Mouse (Mus musculus) urinary bladder, postnatal 10 days (tissue): ENCODE data around the gene Olfr1033.
"Not testable (repeated sequence)": the region's sequence is repeated elsewhere in the genome, so short reads cannot be mapped to it uniquely, and the experiment has no call there.

Experiments
- DNase-seq: peaks from one replicate; pipeline ENCODE4 v3.0.0; 2022; ENCODE audit warnings: low spot score

Gene Olfr1033

GRCm38 (mm10) chr2:86020406-86020805 lies at the start of gene Olfr1033:
Gene Olfr1033, plus strand, starts transcription at chr2:86020633.
- not testable (repeated sequence) for DNase-seq

DNA sequence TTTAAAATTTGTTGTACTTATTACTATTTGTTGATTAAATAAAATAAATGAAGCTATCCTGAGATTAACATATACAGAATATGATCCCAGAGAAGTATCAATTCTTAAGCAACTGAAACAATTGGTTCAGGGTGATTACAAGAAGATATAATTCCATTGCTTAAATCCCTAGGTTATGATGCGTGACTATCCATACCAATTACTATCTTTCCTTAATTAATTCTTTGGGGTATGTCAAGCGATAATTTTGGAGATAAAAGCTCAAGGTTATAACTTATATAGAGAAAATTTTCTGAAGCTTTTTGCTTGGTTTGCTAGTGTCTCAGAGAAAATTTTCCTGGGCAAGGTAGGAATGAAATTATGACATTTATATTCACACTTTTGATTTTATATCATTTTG lies 46.8 kb upstream of the Olfr1033 start, which contains the start of gene Olfr1029:
Olfr1029 (plus strand) TSS at position 301 of the 400 bp plus-strand sequence.
- DNase-seq, result no peak

DNA sequence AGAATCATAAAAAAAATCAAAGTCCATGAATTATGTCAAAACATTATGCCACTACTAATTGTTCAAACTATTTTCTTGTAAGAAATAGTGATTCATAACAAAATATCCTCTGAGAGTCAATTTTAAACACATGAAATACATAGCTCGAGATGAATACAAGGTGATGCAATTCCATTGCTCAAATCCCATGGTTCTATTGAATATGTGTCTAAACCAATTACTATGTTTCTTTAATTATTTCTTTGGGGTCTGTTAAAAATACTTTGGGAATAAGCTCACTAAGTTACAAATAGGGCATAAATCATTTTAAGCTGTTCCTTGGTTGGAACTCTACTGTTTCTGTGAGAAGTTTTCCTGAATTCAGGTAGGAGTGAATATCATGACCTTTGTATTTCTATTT lies 41.5 kb upstream of the Olfr1033 start, which contains the start of gene Olfr1030:
Olfr1030 (plus strand) TSS at position 301 of the 400 bp plus-strand sequence.
- DNase-seq, result no peak

GRCm38 (mm10) chr2:85990004-85990403 lies 30.4 kb upstream of the Olfr1033 start, which contains the start of gene Olfr1031:
Gene Olfr1031, plus strand, starts transcription at chr2:85990304.
- DNase-seq, result no peak

DNA sequence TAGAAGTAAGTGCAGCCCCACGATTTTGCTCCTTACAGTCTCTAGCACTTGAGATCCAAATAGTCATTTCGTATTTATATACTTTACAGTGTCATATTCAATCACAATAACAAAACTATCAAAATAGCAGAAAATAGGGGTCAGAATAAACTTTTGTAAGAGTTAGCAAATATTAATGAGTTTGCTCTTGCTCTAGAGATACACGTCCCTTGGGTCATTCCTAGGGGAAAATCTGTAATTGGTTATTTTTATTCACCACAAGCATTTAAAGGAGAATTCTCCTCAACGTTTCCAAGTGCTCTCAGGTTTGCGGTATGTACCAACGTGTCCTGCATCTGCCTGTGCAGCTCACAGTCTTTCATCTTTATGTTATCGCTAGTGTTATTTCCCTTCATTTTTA lies 15.2 kb upstream of the Olfr1033 start, which contains the start of gene Olfr1032:
Olfr1032 (plus strand) TSS at position 301 of the 400 bp plus-strand sequence.
- DNase-seq, result no peak

DNA sequence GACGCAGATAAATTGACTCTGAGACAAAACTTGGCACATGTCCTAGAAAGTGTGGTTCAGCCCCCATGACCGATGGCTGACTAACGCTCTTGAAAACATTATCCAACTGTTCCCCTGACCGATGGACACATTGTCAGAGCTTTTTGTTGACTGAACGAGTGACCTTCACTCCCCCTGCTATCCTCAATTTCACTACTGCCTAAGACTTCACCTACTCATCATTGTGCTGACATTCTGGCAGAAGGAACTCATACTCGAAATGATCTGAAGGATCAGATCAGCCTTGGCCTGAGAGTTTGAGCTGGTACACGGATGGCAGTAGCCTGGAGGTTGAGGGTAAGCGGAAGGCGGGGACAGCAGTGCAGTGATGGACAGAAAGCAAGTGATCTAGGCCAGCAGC lies 1.1 kb downstream of the Olfr1033 start:
- not testable (repeated sequence) for DNase-seq

DNA sequence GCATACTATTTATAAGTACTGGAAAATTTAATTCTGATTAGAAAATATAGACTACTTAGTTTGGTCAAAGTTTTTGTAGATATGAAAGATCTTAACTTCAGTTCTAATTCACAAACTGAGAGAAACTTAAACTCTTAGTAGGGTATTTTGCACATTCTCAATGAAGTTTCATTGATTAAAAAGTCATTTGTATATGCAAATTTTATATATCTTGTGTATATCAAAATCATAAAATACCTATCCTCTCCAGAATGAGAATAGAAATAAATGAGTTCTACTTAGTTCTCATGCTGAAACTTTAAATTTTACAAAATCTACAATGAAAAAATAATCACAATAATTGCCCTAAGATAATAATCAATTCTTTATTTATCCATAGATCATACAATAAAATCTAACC lies 25.1 kb downstream of the Olfr1033 start, which contains the start of gene Olfr1034:
Olfr1034 (plus strand) TSS at position 301 of the 400 bp plus-strand sequence.
- DNase-seq, result no peak

DNA sequence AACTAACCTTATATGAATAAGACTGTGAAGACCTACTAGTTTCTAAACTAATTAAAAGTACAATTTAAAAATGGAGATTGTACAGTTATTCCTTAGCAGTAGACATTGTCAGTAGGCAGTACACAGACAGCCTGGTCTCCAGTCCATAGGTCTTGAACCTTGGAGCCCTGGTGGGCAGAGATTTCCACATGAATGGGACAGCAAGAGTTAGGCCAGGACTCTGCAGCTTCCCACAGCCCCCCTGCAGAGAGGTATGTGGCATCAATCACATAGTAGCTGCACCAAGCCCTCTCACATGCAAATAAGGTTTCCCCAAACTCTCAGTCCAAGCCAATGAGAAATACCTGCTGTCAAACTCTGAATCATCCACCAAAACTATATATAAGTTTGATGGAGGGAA lies 30.3 kb downstream of the Olfr1033 start:
- DNase-seq, result not testable (repeated sequence)

- not testable (repeated sequence) for DNase-seq
These were observed 43.3 kb downstream of the Olfr1033 start for GRCm38 (mm10) chr2:86063766-86064165.

DNA sequence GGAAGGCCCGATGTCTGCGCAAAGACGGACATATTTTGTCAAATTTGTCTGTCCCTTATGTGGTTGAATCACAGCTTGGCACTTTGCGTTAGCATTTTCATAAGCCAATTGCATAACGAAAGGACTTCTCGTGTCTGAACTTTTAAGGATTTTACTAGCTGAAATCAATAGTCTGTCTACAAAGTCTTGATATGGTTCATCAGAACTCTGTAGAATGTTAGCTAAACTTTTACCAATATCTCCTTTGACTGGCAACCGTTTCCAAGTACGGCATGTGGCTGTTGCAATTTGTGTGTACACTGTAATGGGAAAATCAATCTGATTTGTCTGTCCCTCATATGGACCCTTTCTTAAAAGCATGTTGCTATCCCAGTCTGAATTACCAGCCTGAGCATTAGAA lies 49.8 kb downstream of the Olfr1033 start:
- DNase-seq, result no peak

DNA sequence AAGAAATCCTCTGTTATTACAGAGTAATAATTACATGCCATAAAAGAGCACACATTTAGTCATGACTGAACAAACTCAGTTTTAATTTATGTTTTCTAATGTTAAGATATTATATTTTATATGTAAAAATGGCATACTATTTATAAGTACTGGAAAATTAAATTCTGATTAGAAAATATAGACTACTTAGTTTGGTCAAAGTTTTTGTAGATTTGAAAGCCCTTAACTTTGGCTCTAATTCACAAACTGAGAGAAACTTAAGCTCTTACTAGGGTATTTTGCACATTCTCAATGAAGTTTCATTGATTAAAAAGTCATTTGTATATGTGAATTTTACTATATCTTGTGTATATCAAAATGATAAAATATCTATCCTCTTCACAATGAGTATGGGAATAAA lies 53.3 kb downstream of the Olfr1033 start, which contains the start of gene Olfr1036:
Olfr1036 (plus strand) TSS at position 301 of the 400 bp plus-strand sequence.
- DNase-seq, result not testable (repeated sequence)

DNA sequence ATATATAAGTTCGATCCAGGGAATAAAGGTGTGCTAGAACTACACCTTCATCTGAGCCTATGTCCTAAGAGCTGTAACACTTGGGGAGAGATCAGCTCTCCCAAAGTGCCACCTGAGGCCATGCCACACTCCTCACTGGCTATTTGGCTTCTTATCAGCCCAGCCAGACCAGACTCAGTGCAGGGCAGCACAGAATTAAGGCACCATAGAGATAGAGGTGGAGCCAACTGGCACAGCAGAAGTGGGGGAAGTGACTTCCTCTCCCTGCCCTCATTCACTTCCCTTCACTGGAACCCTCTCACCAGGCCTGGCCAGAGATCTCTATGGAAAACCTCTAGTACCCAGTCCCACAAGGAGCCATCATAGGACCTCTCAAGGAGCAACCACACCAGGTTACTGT lies 60.0 kb downstream of the Olfr1033 start:
- not testable (repeated sequence) for DNase-seq

DNA sequence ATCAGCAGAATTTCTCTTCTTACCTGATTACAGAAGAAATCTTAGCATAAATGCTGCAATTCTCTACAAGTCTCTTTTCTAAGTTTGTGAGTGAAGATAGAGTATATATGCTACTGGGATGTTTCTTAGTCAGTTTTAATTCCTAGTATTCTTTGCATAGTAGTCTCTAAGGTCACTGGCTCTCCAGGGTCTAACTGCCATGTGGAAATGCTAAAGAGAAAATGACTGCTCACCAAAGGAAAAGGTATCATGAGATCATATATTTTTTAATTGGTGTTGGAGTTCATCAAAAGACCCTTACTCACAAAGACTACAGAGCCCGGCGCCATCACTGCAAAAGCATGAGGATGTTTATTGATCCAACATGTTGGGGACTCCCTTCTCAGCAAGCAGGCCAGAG lies 66.9 kb downstream of the Olfr1033 start, which contains the start of gene Olfr1037:
Olfr1037 (minus strand) TSS at position 101 of the 400 bp plus-strand sequence.
- no peak for DNase-seq
